Mouse (Mus musculus) gastrocnemius, postnatal 14 days (tissue): Measurements from ENCODE around the gene Gpr37l1. TPM values are rescaled to one million over a fixed set of nuclear protein-coding genes. Genes with fewer than 3 reads are reported as not detected.
"Not testable (repeated sequence)": the region's sequence is repeated elsewhere in the genome, so short reads cannot be mapped to it uniquely, and the experiment has no call there.

Experiments
- DNase-seq: peaks from one replicate; pipeline ENCODE4 v3.0.0; 2021; ENCODE audit warnings: mixed read lengths
- intact Hi-C: fragments of 180-260 bp; cut with DNase I; formaldehyde crosslinking; loops from one replicate; pipeline ENCODE4 v1.15.1; 2025; ENCODE audit warnings: low total_unique reads
- total RNA-seq, 2 experiments: library from RNA; stranded (reverse); gene quantifications; 2 replicates each; pipeline ENCODE4 v1.2.3; 2021

Gene Gpr37l1
- total RNA-seq, 2 experiments from 2014 or later = 0.78 to 2.5 TPM

- intact Hi-C loops = no loop called here
- DNase-seq = peak; percentile 41
These were observed 36.4 kb downstream of the Gpr37l1 start for GRCm38 (mm10) chr1:135131034-135131433.

GRCm38 (mm10) chr1:135130376-135131018 is 37.0 kb downstream of the Gpr37l1 start:
- no peak for DNase-seq
- intact Hi-C loops = no loop called here

GRCm38 (mm10) chr1:135129543-135130183 is 37.8 kb downstream of the Gpr37l1 start:
- intact Hi-C loops = no loop called here
- DNase-seq = no peak

- no peak for DNase-seq
- intact Hi-C loops = no loop called here
These were observed 38.5 kb downstream of the Gpr37l1 start for GRCm38 (mm10) chr1:135128986-135129385.

- intact Hi-C loops = no loop called here
- peak; percentile 47 for DNase-seq
These were observed 39.5 kb downstream of the Gpr37l1 start for GRCm38 (mm10) chr1:135128011-135128441.

GRCm38 (mm10) chr1:135126443-135127027 is 40.9 kb downstream of the Gpr37l1 start:
- no peak for DNase-seq
- intact Hi-C loops = no loop called here

GRCm38 (mm10) chr1:135125990-135126389 is 41.5 kb downstream of the Gpr37l1 start:
- intact Hi-C loops = no loop called here
- no peak for DNase-seq

- DNase-seq = no peak
- intact Hi-C loops = no loop called here
These were observed 42.7 kb downstream of the Gpr37l1 start for GRCm38 (mm10) chr1:135124573-135125363.

GRCm38 (mm10) chr1:135112661-135113060 is 54.8 kb downstream of the Gpr37l1 start:
- intact Hi-C loops = no loop called here
- no peak for DNase-seq

GRCm38 (mm10) chr1:135111271-135111670 is 56.2 kb downstream of the Gpr37l1 start:
- intact Hi-C loops, DNase-seq: not testable (repeated sequence)

Other genes starting within 250 kb of the Gpr37l1 start
- gene Ppp1r12b, start 211.7 kb downstream of the Gpr37l1 start, total RNA-seq = 100 to 1,000 TPM; 183 to 217 TPM
- gene Ube2t, start 205.1 kb downstream of the Gpr37l1 start, total RNA-seq = 10 to 100 TPM in 1 of 2 experiments, 1 to 10 TPM in 1; 5.8 to 11.5 TPM
- 1 to 10 TPM in 1 of 2 experiments, under 1 TPM in 1; 0.88 to 1.1 TPM for gene Lgr6, start 62.4 kb downstream of the Gpr37l1 start, total RNA-seq
- gene Ptpn7, start 35.0 kb downstream of the Gpr37l1 start, total RNA-seq = under 1 TPM; 0.18 to 0.41 TPM
- gene Arl8a, start 20.9 kb downstream of the Gpr37l1 start, total RNA-seq = 10 to 100 TPM; 25.1 to 26.8 TPM
- gene Elf3, start 90.9 kb upstream of the Gpr37l1 start, total RNA-seq = under 1 TPM in 1 of 2 experiments, not detected in 1; 0.27 TPM
- gene Rnpep, start 116.4 kb upstream of the Gpr37l1 start, total RNA-seq = 10 to 100 TPM; 10.4 TPM
- 100 to 1,000 TPM; 220 to 243 TPM for gene Timm17a, start 146.1 kb upstream of the Gpr37l1 start, total RNA-seq
- 1 to 10 TPM; 2.7 to 3.3 TPM for gene Lmod1, start 157.1 kb upstream of the Gpr37l1 start, total RNA-seq
- 100 to 1,000 TPM; 223 to 271 TPM for gene Shisa4, start 207.6 kb upstream of the Gpr37l1 start, total RNA-seq